Mouse (Mus musculus): ENCODE results near the gene Psmg3. TPM values are rescaled to one million over a fixed set of nuclear protein-coding genes. Genes with fewer than 3 reads are reported as not detected.
A peak's percentile ranks its signal among the peaks of the same experiment; 100 is the strongest.

Gene Psmg3
- polyA plus RNA-seq, 1 experiment from 2014 or later = 124 TPM

DNA sequence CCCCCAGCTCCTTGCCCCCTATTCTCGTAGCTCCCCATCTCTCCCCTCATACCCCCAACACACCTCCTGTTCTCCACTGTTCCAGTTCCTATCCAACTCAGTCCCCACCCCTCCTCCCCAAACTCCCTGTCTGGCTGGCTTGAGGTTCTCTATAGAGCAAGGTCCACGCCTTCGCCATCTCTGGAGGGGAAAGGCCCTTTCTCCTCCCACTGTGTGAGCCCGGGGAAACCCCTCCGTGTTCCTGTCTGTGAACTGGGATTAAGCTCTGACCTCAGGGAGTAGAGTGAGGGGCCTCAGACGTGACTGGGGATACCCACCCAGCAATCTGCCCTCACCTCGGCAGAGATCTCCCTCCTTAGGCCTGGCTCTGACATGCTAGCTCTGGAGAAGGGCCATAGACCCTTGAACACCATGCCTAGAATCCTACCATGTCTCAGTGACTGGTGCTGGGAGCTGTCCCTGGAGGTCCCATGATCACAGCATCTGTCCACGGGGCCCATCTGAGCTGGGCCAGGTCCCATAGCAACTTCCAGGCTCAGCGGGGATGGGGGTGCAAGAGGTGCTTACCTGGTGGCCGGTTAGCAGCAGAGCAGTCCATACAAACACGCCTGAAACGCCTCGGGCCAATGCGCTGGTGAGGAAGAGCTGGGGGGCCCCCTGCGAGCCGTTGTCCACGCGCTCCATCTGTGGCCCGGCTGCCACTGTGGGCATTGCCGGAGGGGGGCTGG lies 14.1 kb downstream of the Psmg3 start:
- Histone ChIP-seq H3K36me3 (ENCODE audit: control insufficient read depth, insufficient read depth, low read length) (no peaks in the 10 kb centered on the region), H3K4me2 (peak overlapping the region; percentile 47), H3K4me3 (ENCODE audit: low read depth, low read length) (0 out of 2 replicates have a peak overlapping the region, but pooled peaks have one; percentile 3), H3K9ac (ENCODE audit: low read depth, low read length) (peak overlapping the region; percentile 46; the same call in 1 of the 2 replicates), H3K9me3 (ENCODE audit: control insufficient read depth, low read length) (no peaks in the 10 kb centered on the region), H3K4me1 (replicated peaks; ENCODE audit: control insufficient read depth, insufficient read depth, low read length) (peaks cover 37% of the 10 kb centered on the region), H3K27me3 (replicated peaks; ENCODE audit: control insufficient read depth, insufficient read depth, low read length) (peaks cover 12% of the 10 kb centered on the region), H3K27ac (ENCODE audit: low read depth, low read length) (no peak overlapping the region)
- no peak for DNase-seq (ENCODE audit: low spot score)
- WGBS = 68% methylated on average over 20 of the region's 20 CpGs
- ATAC-seq (replicated peaks; ENCODE audit: low FRiP score) = no peak

- Histone ChIP-seq H3K9me3 (ENCODE audit: control insufficient read depth, low read length) (no peaks in the 10 kb centered on the region), H3K36me3 (ENCODE audit: control insufficient read depth, insufficient read depth, low read length) (no peaks in the 10 kb centered on the region), H3K27ac (ENCODE audit: low read depth, low read length) (no peak overlapping the region), H3K4me3 (ENCODE audit: low read depth, low read length) (no peak overlapping the region), H3K4me1 (replicated peaks; ENCODE audit: control insufficient read depth, insufficient read depth, low read length) (peaks cover 35% of the 10 kb centered on the region), H3K4me2 (peak overlapping the region; percentile 47), H3K9ac (ENCODE audit: low read depth, low read length) (peak overlapping the region; percentile 46; the same call in 1 of the 2 replicates), H3K27me3 (replicated peaks; ENCODE audit: control insufficient read depth, insufficient read depth, low read length) (peaks cover 12% of the 10 kb centered on the region)
- peak; percentile 69 for ATAC-seq (replicated peaks; ENCODE audit: low FRiP score)
- 69% methylated on average over 15 of the region's 15 CpGs for WGBS
- DNase-seq (ENCODE audit: low spot score) = no peak
Observed at GRCm38 (mm10) chr5:139811677-139812397, 14.8 kb downstream of the Psmg3 start.

DNA sequence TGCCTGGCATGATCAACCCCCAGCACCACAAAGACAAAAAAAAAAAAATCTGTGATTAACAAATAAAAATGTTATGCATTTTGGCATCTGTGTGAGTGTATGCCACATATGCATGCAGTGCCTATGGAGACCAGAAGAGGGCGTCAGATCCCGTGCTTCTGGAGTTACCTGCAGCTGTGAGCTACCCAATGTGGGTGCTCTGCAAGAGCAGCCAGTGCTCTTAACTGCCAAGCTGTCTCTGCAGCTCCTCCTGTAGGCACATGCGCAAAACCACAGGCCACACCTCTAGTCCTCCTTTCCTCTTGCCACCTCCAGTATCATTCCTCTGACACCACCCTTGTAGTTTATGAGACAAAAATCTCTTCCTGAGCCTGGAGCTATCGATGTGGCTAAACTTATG lies 17.3 kb downstream of the Psmg3 start:
- H3K27ac ChIP-seq (ENCODE audit: low read depth, low read length) = no peak overlapping the region
- no peaks in the 10 kb centered on the region for H3K9me3 ChIP-seq (ENCODE audit: control insufficient read depth, low read length)
- no peak overlapping the region for H3K9ac ChIP-seq (ENCODE audit: low read depth, low read length)
- 61% methylated on average over 4 of the region's 4 CpGs for WGBS
- no peak overlapping the region for H3K4me2 ChIP-seq
- DNase-seq (ENCODE audit: low spot score) = no peak
- ATAC-seq (replicated peaks; ENCODE audit: low FRiP score) = no peak
- peaks cover 12% of the 10 kb centered on the region for H3K27me3 ChIP-seq (replicated peaks; ENCODE audit: control insufficient read depth, insufficient read depth, low read length)
- peaks cover 45% of the 10 kb centered on the region for H3K4me1 ChIP-seq (replicated peaks; ENCODE audit: control insufficient read depth, insufficient read depth, low read length)
- no peak overlapping the region for H3K4me3 ChIP-seq (ENCODE audit: low read depth, low read length)
- H3K36me3 ChIP-seq (ENCODE audit: control insufficient read depth, insufficient read depth, low read length) = no peaks in the 10 kb centered on the region

- peak overlapping the region; percentile 99 for H3K27ac ChIP-seq (ENCODE audit: low read depth, low read length)
- H3K4me3 ChIP-seq (ENCODE audit: low read depth, low read length) = no peak overlapping the region; the same call in 1 of the 2 replicates
- H3K36me3 ChIP-seq (ENCODE audit: control insufficient read depth, insufficient read depth, low read length) = peaks cover 9% of the 10 kb centered on the region
- H3K9ac ChIP-seq (ENCODE audit: low read depth, low read length) = peak overlapping the region; percentile 63
- H3K27me3 ChIP-seq (replicated peaks; ENCODE audit: control insufficient read depth, insufficient read depth, low read length) = no peaks in the 10 kb centered on the region
- DNase-seq (ENCODE audit: low spot score) (no peak), ATAC-seq (replicated peaks; ENCODE audit: low FRiP score) (no peak)
- H3K4me1 ChIP-seq (replicated peaks; ENCODE audit: control insufficient read depth, insufficient read depth, low read length) = peaks cover 41% of the 10 kb centered on the region
- 85% methylated on average over 8 of the region's 8 CpGs for WGBS
- H3K4me2 ChIP-seq = peak overlapping the region; percentile 64
- no peaks in the 10 kb centered on the region for H3K9me3 ChIP-seq (ENCODE audit: control insufficient read depth, low read length)
Observed at GRCm38 (mm10) chr5:139805924-139806323, 20.8 kb downstream of the Psmg3 start.

DNA sequence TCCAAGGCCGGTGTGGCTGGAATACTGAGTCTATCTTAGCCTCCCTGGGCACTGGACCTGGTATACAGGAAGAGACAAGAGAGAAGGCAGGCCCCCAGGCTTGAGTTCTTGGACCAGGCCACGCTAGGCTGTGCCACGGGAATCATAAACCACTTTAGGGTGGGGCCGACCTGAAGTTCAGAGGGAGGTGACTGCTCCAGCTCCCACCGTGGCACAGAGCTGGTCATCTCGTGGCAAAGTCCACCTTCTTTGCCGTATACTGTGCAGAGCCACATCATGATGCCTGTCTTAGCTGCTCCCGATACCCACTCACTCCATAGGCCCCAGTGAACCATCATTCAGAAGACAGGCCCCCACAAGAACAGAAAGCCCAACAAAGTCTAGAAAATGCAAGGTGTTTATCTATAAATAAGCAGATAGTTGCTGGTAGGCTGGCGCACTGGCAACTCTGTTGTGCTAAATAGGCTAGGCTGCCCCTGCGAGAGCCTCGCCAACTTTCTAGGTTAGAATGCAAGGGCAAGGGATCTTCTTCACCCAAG lies 22.0 kb downstream of the Psmg3 start:
- H3K4me3 ChIP-seq (ENCODE audit: low read depth, low read length) = 0 out of 2 replicates have a peak overlapping the region, but pooled peaks have one; percentile 0
- DNase-seq (ENCODE audit: low spot score) = peak; percentile 71
- peak overlapping the region; percentile 64 for H3K4me2 ChIP-seq
- peak overlapping the region; percentile 63 for H3K9ac ChIP-seq (ENCODE audit: low read depth, low read length)
- H3K27ac ChIP-seq (ENCODE audit: low read depth, low read length) = peak overlapping the region; percentile 99
- no peaks in the 10 kb centered on the region for H3K9me3 ChIP-seq (ENCODE audit: control insufficient read depth, low read length)
- H3K4me1 ChIP-seq (replicated peaks; ENCODE audit: control insufficient read depth, insufficient read depth, low read length) = peaks cover 39% of the 10 kb centered on the region
- H3K36me3 ChIP-seq (ENCODE audit: control insufficient read depth, insufficient read depth, low read length) = peaks cover 22% of the 10 kb centered on the region
- WGBS = 33% methylated on average over 11 of the region's 11 CpGs
- ATAC-seq (replicated peaks; ENCODE audit: low FRiP score) = peak; percentile 48
- no peaks in the 10 kb centered on the region for H3K27me3 ChIP-seq (replicated peaks; ENCODE audit: control insufficient read depth, insufficient read depth, low read length)

GRCm38 (mm10) chr5:139804107-139804551 lies 22.6 kb downstream of the Psmg3 start:
- ATAC-seq (replicated peaks; ENCODE audit: low FRiP score) = peak; percentile 97
- peak overlapping the region; percentile 0; the same call in 1 of the 2 replicates for H3K4me3 ChIP-seq (ENCODE audit: low read depth, low read length)

GRCm38 (mm10) chr5:139803601-139804102 lies 23.0 kb downstream of the Psmg3 start:
- H3K4me1 ChIP-seq (replicated peaks; ENCODE audit: control insufficient read depth, insufficient read depth, low read length) = peaks cover 39% of the 10 kb centered on the region
- H3K9ac ChIP-seq (ENCODE audit: low read depth, low read length) = peak overlapping the region; percentile 59
- H3K4me2 ChIP-seq = peak overlapping the region; percentile 64
- 6% methylated on average over 12 of the region's 12 CpGs for WGBS
- H3K27ac ChIP-seq (ENCODE audit: low read depth, low read length) = peak overlapping the region; percentile 99
- H3K4me3 ChIP-seq (ENCODE audit: low read depth, low read length) = peak overlapping the region; percentile 18; the same call in 1 of the 2 replicates
- peaks cover 28% of the 10 kb centered on the region for H3K36me3 ChIP-seq (ENCODE audit: control insufficient read depth, insufficient read depth, low read length)
- no peaks in the 10 kb centered on the region for H3K9me3 ChIP-seq (ENCODE audit: control insufficient read depth, low read length)
- ATAC-seq (replicated peaks; ENCODE audit: low FRiP score) (peak; percentile 46), DNase-seq (ENCODE audit: low spot score) (peak; percentile 83)
- H3K27me3 ChIP-seq (replicated peaks; ENCODE audit: control insufficient read depth, insufficient read depth, low read length) = no peaks in the 10 kb centered on the region

More at GRCm38 (mm10) chr5:139804107-139804551, 22.6 kb downstream of the Psmg3 start:
- no peak for DNase-seq (ENCODE audit: low spot score)
- peaks cover 39% of the 10 kb centered on the region for H3K4me1 ChIP-seq (replicated peaks; ENCODE audit: control insufficient read depth, insufficient read depth, low read length)
- H3K27ac ChIP-seq (ENCODE audit: low read depth, low read length) = peak overlapping the region; percentile 99
- H3K9ac ChIP-seq (ENCODE audit: low read depth, low read length) = peak overlapping the region; percentile 63
- peak overlapping the region; percentile 64 for H3K4me2 ChIP-seq
- peaks cover 26% of the 10 kb centered on the region for H3K36me3 ChIP-seq (ENCODE audit: control insufficient read depth, insufficient read depth, low read length)
- no peaks in the 10 kb centered on the region for H3K9me3 ChIP-seq (ENCODE audit: control insufficient read depth, low read length)
- H3K27me3 ChIP-seq (replicated peaks; ENCODE audit: control insufficient read depth, insufficient read depth, low read length) = no peaks in the 10 kb centered on the region
- WGBS = 3% methylated on average over 6 of the region's 6 CpGs

- no peak for DNase-seq (ENCODE audit: low spot score)
- peak overlapping the region; percentile 99 for H3K27ac ChIP-seq (ENCODE audit: low read depth, low read length)
Observed at GRCm38 (mm10) chr5:139803165-139803564, 23.5 kb downstream of the Psmg3 start.

More at GRCm38 (mm10) chr5:139803165-139803564, 23.5 kb downstream of the Psmg3 start:
- Histone ChIP-seq H3K4me1 (replicated peaks; ENCODE audit: control insufficient read depth, insufficient read depth, low read length) (peaks cover 42% of the 10 kb centered on the region), H3K9me3 (ENCODE audit: control insufficient read depth, low read length) (no peaks in the 10 kb centered on the region), H3K9ac (ENCODE audit: low read depth, low read length) (peak overlapping the region; percentile 59), H3K36me3 (ENCODE audit: control insufficient read depth, insufficient read depth, low read length) (peaks cover 28% of the 10 kb centered on the region), H3K27me3 (replicated peaks; ENCODE audit: control insufficient read depth, insufficient read depth, low read length) (no peaks in the 10 kb centered on the region), H3K4me2 (peak overlapping the region; percentile 64), H3K4me3 (ENCODE audit: low read depth, low read length) (peak overlapping the region; percentile 18; the same call in 1 of the 2 replicates)
- 72% methylated on average over 8 of the region's 8 CpGs for WGBS
- ATAC-seq (replicated peaks; ENCODE audit: low FRiP score) = peak; percentile 34

Measured in liver, embryonic 11.5 days (tissue).